Comparison of ENCODE assay signal across 31 mouse cellular contexts in the genomic region with DNA sequence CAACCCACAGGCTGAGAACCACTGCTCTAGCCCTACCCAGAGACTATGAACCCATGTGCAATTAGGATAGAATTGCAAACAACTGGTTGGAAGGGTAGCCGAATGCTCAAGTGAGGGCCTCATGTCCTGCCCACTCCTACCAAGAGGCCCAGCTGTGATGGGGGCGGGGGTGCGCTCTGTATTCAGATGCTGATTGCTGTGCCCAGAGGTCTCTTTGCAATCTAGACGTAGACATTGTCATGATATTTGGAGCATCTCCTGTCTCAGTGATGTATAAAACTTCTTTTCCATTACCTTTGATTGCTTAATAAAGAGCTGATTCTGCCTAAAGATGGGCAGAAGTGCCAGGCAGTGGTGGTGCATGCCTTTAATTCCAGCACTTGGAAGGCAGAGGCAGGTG. TPM values are rescaled to one million over a fixed set of nuclear protein-coding genes. Genes with fewer than 3 reads are reported as not detected.
"Had no signal": no experiment of that assay in that cellular context is flagged by ENCODE, and none has a peak within 500 bp of the region (broad histone marks: within the 10 kb centered on the region; RNA-seq: fewer than 3 reads in every experiment).

No protein-coding gene starts in this region.

- H3K9me3 ChIP-seq: heart, embryonic 13.5 days; heart, embryonic 15.5 days; hindbrain, embryonic 13.5 days; hindbrain, embryonic 15.5 days; limb, embryonic 10.5 days; limb, embryonic 12.5 days; liver, embryonic 12.5 days had no signal

- H3K36me3 ChIP-seq: heart, embryonic 13.5 days; heart, embryonic 15.5 days; hindbrain, embryonic 13.5 days; hindbrain, embryonic 15.5 days; limb, embryonic 10.5 days; limb, embryonic 12.5 days; liver, embryonic 12.5 days had no signal

- DNase-seq: gastrocnemius, adult 2 months; gastrocnemius, postnatal 10 days; gastrocnemius, postnatal 25 days; heart, adult 11 months; heart, adult 2 months; heart, postnatal 14 days; heart, postnatal 36 days; kidney, adult 18-20 months; kidney, adult 8-10 months; kidney, postnatal 10 days; kidney, postnatal 25 days; kidney, postnatal 4 days; liver had no signal

- H3K9ac ChIP-seq: heart, embryonic 13.5 days; heart, embryonic 15.5 days; hindbrain, embryonic 13.5 days; hindbrain, embryonic 15.5 days; limb, embryonic 12.5 days; liver, embryonic 12.5 days; liver, embryonic 14.5 days had no signal

- ATAC-seq: hindbrain, postnatal 0 days; intestine, postnatal 0 days; liver, embryonic 12.5 days had no signal

- H3K27me3 ChIP-seq: hindbrain, embryonic 15.5 days had no signal

- H3K27ac ChIP-seq: gastrocnemius, adult 2 months; heart, adult 2 months; heart, embryonic 13.5 days; heart, embryonic 15.5 days; hindbrain, embryonic 13.5 days; hindbrain, embryonic 15.5 days; hindbrain, postnatal 0 days; layer of hippocampus, adult 2 months; left cerebral cortex, adult 2 months; limb, embryonic 10.5 days; limb, embryonic 12.5 days; liver, embryonic 12.5 days; liver, embryonic 14.5 days had no signal

- H3K4me2 ChIP-seq: heart, embryonic 11.5 days; heart, embryonic 13.5 days; heart, embryonic 15.5 days; hindbrain, embryonic 13.5 days; hindbrain, embryonic 15.5 days; limb, embryonic 12.5 days; liver, embryonic 12.5 days had no signal

- H3K4me3 ChIP-seq: gastrocnemius, adult 2 months; heart, adult 2 months; heart, embryonic 13.5 days; heart, embryonic 15.5 days; hindbrain, embryonic 13.5 days; hindbrain, embryonic 15.5 days; layer of hippocampus, adult 2 months; left cerebral cortex, adult 2 months; limb, embryonic 10.5 days; limb, embryonic 12.5 days; liver, embryonic 12.5 days had no signal

RNA-seq across cellular contexts. Expression of gene Ccdc87, which starts 10.6 kb away (rescaled TPM):
- total RNA-seq: gastrocnemius, adult 2 months; gastrocnemius, postnatal 10 days; gastrocnemius, postnatal 25 days; heart, adult 2 months; heart, postnatal 14 days; heart, postnatal 36 days; hematopoietic stem cell, adult 5-6 weeks had no signal
- polyA plus RNA-seq: heart, embryonic 11.5 days; intestine, embryonic 14.5 days; intestine, postnatal 0 days; kidney, embryonic 14.5 days; kidney, embryonic 16.5 days; limb, embryonic 10.5 days; liver, embryonic 12.5 days; liver, embryonic 16.5 days had no signal
